Mouse (Mus musculus): ENCODE measurements around the gene Slc38a1.
A peak's percentile ranks its signal among the peaks of the same experiment; 100 is the strongest.

Gene Slc38a1

DNA sequence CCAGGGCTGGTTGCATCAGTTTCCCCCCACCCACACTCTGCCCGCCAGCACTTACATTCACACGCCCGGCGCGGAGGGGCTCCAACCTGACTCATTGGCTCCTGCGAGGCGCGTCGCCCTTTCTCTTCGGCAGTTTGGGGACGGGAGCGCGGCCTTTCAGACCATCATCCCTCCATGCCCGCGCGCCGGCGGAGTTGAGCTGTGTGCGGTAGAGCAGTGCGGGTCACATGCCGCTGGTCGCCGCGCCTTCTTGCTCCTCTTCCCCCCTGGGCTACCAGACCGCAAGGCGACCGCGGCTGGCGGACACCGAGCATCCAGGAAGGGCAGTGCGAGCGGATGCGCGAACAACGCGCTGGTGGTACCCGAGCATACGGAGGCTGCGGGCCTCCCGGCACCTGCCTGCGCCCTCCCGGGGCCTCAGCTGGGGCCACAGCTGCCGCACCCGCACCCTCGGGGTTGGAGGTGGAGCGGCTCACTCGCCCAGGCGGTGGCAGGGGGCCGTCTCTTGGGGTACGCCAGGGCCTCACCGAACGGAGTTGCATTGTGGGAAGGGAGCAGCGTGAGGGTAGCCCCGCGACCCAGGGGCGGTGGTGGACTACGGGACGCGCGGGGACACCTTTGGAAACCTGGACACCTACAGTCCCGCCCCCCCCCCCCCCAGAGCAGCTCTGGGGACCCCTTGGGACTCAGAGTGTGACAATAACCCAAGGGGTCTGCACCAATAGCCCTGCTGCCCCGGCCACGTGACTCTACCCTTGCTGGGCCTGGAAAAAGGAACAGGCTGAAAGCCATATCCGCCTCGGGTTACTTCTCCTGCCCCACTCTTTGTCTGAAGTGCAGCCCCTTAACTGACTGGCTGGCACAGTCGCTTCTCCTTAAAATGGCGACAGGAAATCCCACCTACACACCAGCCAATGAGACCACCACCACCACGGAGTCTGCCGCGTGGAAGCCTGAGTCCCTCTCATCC is at the start of gene Slc38a1:
Gene Slc38a1, minus strand, starts transcription at position 478 of the 970 bp plus-strand sequence.
- DNase-seq (ENCODE audit: low read depth, low spot score): no peak

GRCm38 (mm10) chr15:96692401-96692800 is 49.7 kb upstream of the Slc38a1 start:
- no peak for DNase-seq (ENCODE audit: low read depth, low spot score)

DNA sequence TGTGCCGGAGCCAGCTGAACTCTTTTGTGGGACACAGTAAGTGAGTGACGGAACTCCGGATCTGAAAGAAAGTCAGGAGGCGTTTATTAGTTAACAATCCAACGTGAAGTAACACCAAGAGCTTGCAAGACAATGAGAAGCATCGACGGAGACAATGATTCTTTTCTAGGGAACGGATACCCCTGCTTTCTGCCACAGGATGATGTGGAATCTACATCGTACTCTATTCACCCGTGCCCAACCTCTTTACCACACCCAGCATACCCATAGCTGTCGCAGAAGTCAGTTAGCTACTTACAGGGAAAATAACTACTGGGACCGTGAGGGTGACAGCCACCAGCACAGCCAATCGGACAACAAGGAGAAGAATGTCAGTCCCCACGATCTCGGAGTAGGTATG is 48.7 kb upstream of the Slc38a1 start:
- no peak for DNase-seq (ENCODE audit: low read depth, low spot score)

GRCm38 (mm10) chr15:96690829-96691228 is 48.1 kb upstream of the Slc38a1 start:
- DNase-seq (ENCODE audit: low read depth, low spot score): no peak

- no peak for DNase-seq (ENCODE audit: low read depth, low spot score)
Observed at GRCm38 (mm10) chr15:96689919-96690318, 47.2 kb upstream of the Slc38a1 start.

DNA sequence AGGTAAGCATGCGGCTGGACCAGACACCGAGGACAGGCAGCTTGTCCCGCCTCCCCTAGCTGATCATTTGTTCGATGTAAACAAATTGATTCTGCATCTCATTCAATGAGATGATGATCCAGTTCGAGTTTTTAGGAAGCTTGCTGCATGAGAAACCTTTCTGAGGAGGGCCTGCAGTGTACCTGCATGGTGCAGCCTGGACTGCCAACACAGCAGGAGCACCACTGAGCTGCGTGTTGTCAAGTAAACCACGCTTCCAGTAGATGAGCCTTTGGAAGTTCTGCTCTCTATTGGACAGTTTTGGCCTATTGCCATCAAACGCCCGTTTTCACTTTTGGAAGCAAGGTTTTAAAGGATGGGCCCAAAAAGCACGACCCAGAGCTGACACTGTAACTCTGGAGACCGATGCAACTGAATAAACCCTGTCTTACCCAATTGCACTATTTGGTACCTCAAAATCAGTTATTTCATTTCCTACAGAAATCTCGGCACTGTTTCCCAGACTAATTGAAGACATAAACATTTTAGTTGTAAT is 46.1 kb upstream of the Slc38a1 start:
- DNase-seq (ENCODE audit: low read depth, low spot score): no peak

- no peak for DNase-seq (ENCODE audit: low read depth, low spot score)
Observed at GRCm38 (mm10) chr15:96688036-96688435, 45.3 kb upstream of the Slc38a1 start.

- no peak for DNase-seq (ENCODE audit: low read depth, low spot score)
Observed at GRCm38 (mm10) chr15:96687366-96687765, 44.7 kb upstream of the Slc38a1 start.

DNA sequence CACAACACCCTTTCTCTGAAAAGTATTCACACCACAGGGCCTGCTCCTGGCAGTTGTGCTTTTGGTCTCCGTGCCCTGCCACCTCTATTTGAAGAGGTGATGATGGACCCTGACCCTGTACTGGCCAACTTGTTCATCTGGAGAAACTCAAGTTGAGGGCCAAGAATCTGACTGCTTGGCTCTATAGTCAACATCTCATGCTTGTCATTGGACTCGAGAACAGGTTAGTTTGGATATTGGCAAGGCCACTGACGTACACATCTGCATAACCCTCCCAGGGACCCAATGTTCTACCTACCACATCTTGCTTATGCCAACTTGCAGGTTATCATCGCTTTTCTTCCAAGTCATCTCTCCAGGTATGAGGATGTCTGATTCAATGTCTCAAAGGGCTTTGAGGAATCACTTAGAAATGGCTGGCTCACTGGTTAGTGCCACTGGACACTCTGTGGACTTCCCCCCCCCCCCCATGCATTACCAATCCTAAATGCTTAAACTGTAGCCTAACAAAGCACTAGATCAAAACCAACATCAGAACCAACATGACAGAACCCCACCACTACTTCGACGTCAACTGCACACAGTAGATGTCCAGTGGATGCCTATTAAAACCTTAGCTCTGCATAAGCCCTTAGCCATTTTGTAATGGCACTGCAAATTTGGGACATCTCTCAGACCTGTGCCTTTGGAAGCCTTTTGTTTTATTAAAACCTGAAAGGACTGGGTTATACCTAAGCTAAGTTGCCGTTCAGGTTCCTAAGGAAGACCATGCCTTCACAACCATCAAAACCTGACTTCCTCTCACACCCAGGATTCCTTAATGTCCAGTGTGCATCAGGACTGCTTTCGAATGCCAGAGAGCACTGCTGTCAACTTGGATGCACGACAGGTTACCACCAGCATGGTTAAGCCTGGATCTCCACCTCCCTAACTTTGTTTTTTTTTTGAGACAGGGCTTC is 43.8 kb upstream of the Slc38a1 start:
- no peak for DNase-seq (ENCODE audit: low read depth, low spot score)

- DNase-seq (ENCODE audit: low read depth, low spot score): no peak
Observed at GRCm38 (mm10) chr15:96685273-96685672, 42.6 kb upstream of the Slc38a1 start.

DNA sequence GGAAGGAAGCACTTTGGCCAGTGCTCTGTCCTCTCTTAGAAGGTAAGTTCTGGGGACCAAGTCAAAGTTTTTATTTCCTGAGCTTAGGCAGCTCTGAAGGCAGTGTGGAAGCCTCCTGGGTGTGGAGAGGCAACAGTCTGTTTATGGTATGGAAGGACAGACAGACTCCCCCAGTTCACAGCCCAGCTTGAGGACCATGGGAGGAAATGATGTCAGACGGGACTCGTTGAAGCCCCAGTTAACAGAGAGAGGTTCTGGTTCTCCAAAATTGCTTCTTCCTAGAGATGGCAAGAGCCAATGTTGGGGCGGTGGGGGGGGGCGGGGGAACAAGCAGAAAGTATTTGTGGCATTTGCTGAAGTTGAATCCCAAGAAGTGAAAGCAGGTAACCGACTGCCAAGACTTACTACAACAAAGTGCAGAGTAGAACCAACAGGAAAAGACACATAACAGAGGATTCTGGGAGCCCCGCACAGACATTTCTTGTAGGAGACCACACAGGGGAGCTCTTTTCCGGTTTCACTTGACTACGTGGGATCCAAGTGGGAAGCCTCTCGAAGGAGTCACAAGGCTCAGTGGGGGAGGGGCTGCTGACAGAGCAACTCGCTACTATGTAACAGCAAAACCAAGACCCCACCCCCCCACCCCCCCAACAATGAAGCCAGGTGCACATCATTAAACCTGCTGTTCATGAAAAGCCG is 41.6 kb upstream of the Slc38a1 start:
- no peak for DNase-seq (ENCODE audit: low read depth, low spot score)

GRCm38 (mm10) chr15:96678871-96679773 is 36.4 kb upstream of the Slc38a1 start:
- no peak for DNase-seq (ENCODE audit: low read depth, low spot score)

DNA sequence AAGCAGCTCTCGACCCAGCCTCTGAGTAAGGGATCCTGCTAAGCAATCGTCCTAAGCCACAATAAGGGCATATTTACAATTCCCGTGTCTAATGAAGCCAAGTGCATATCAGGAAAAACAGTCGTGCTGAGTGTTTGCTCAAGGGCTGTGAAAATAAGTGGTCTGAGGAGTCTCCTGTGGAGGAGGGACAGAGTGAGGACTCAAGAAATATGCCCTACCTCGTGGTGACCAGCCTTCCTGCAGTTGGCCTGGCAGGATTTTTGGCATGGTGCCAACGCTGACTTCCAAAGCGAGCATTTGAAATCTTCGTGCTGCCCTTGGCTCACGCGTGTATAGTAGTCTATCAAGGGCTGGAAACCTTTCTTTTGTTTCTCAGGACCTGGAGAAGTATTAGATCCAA is 33.8 kb upstream of the Slc38a1 start:
- DNase-seq (ENCODE audit: low read depth, low spot score): no peak

DNA sequence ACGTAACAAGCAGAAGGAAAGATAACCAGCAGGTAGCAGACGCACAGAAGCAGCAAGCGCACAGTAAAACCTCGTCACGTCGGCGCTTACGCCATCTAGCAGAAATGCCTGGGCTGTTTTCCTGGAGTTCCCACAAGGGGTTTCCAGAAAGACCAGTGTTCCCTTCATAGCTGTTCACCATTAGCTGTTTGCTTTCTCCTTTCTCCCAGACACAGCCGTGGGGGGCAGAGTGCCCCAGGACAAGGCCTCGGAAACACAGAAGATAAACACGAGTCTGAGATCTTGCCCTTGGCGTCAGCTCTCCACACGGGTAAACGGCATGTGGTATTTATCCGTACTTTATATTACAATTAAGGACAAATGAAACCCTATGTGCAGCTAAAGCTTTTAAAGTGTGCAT is 33.0 kb upstream of the Slc38a1 start:
- DNase-seq (ENCODE audit: low read depth, low spot score): no peak

GRCm38 (mm10) chr15:96675055-96675454 is 32.3 kb upstream of the Slc38a1 start:
- DNase-seq (ENCODE audit: low read depth, low spot score): no peak

DNA sequence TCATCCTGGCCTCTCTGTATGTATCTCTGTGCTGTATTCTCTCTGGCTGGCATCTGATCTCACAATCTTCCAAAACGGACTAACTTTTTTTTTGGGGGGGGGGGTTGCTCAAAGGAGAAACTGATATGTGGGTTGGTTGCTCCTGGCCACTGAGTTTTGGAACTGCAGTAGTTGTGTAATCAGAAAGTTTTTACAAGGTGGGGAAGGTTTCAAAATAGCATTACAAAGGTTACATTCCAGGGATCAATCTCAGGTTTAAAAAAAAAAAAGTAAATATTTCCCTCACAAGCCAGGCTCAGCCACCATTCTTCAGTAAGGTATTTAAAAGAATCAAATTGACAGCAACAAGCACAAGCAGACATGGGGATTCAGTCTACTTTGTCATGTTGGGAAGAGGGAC is 31.4 kb upstream of the Slc38a1 start:
- DNase-seq (ENCODE audit: low read depth, low spot score): no peak

DNA sequence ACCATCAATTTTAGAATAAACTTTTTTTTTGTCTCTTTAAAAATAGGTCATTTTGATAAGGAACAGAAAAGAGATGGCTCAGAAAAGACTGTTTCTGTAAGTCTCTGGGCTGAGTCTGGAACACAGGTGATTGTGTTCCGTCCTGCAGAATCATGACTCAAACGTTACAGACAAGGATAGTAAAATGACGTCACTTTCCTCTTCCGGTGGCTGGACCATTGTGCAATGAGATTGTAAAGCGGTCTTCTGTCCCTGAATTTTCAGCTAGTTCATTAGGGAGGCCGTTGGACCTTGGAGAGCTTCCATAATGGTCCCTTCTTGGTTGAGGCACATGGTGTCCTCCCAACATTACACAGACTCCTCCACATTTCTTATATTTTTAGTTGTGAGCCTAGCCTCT is 27.0 kb upstream of the Slc38a1 start:
- no peak for DNase-seq (ENCODE audit: low read depth, low spot score)

DNA sequence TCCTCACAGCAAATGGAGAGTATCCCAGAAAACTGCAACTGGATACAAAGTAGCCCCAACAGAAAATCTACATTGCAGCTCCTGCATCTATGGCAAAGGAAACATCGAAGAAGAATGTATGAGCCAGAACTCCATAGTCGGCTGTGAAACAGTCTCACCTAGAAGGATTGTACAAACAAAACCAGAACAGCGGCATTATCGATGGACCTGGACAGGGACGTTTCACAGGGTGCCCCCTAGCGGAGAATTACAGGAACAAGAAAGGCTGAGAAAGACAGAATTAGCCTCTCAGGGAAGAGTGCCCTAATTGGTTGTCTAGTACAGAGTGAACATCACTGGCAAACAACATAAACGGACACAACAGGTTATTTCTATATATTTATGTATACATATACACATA is 23.9 kb upstream of the Slc38a1 start:
- peak; percentile 68 for DNase-seq (ENCODE audit: low read depth, low spot score)

GRCm38 (mm10) chr15:96665889-96666288 is 23.2 kb upstream of the Slc38a1 start:
- DNase-seq (ENCODE audit: low read depth, low spot score): peak; percentile 72

- no peak for DNase-seq (ENCODE audit: low read depth, low spot score)
Observed at GRCm38 (mm10) chr15:96660590-96661141, 18.0 kb upstream of the Slc38a1 start.
